Mouse (Mus musculus): ENCODE measurements around the gene Olig2.

DNA sequence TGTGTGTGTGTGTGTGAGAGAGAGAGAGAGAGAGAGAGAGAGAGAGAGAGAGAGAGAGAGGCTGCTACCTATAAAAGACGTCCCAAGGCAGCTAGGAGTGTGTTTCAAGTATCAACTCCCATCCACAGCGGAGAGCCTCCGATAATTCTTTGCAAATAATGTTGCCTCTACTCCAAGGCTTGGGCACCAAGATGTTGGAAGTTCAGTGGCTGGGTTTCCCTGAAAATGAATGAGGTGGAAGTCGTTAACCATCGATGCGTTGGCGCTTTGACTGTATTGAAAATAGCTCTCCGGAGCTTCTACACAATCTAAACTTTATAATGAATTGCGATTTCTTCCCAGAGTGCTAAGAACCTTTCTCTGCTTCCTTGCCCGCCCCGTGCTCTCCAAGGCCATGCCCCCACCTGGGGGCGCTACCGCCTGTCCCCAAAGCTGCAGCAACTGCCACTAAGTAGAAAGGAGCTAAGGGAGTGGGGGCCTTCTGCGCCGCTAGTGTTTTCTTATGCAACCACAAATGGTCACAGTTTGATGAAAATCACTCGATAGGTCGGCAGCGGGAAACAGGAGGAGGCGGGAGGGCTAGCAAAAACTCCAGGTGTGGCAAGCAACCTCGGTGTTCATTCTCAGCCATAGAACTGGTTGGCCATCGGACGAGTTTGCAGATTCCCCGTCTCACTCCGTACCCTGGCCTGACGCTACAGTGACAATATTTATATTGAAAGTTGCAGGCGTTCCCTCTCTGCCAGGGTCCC, 600 bp upstream of the Olig2 start:
- TF ChIP-seq CTCF (IDR thresholded peaks at IDR 0.05; ENCODE audit: borderline replicate concordance, extremely low read depth, insufficient read depth, insufficient read length) (peak; percentile 46; the same call in 1 of the 2 replicates), POLR2A (IDR thresholded peaks at IDR 0.05; ENCODE audit: borderline replicate concordance, extremely low read depth, insufficient read depth, insufficient read length, poor library complexity, severe bottlenecking) (no peak)

All from brain, embryonic 14.5 days (tissue).